Mouse (Mus musculus): ENCODE data around the gene Atcay. TPM values are rescaled to one million over a fixed set of nuclear protein-coding genes. Genes with fewer than 3 reads are reported as not detected.

The Atcay gene
- polyA plus RNA-seq, 1 experiment: 0.10 TPM

Other genes with a start within 250 kb of the Atcay start
- gene Gng7, start 215.9 kb downstream of the Atcay start, polyA plus RNA-seq (2012; rRNA removed): 4.2 and 5.4 TPM in 2 replicates
- gene Diras1, start 205.2 kb downstream of the Atcay start, polyA plus RNA-seq (2012; rRNA removed): 0.12 and 0.17 TPM in 2 replicates
- gene Slc39a3, start 193.4 kb downstream of the Atcay start, polyA plus RNA-seq (2012; rRNA removed): 25.3 and 29.3 TPM in 2 replicates
- 90.0 and 93.9 TPM in 2 replicates for gene Sgta, start 170.7 kb downstream of the Atcay start, polyA plus RNA-seq (2012; rRNA removed)
- gene Thop1, start 160.8 kb downstream of the Atcay start, polyA plus RNA-seq (2012; rRNA removed): 21.7 and 22.7 TPM in 2 replicates
- gene Creb3l3, start 132.0 kb downstream of the Atcay start, polyA plus RNA-seq (2012; rRNA removed): 1.1 and 1.2 TPM in 2 replicates
- 119 TPM in 2 replicates for gene Map2k2, start 124.9 kb downstream of the Atcay start, polyA plus RNA-seq (2012; rRNA removed)
- 30.0 and 39.0 TPM in 2 replicates for gene Zbtb7a, start 95.6 kb downstream of the Atcay start, polyA plus RNA-seq (2012; rRNA removed)
- 12.5 and 17.9 TPM in 2 replicates for gene Pias4, start 62.9 kb downstream of the Atcay start, polyA plus RNA-seq (2012; rRNA removed)
- gene Eef2, start 54.2 kb downstream of the Atcay start, polyA plus RNA-seq (2012; rRNA removed): 1,109 and 1,486 TPM in 2 replicates
- 58.2 and 61.1 TPM in 2 replicates for gene Dapk3, start 47.8 kb downstream of the Atcay start, polyA plus RNA-seq (2012; rRNA removed)
- gene 4930442H23Rik, start 47.0 kb downstream of the Atcay start, polyA plus RNA-seq (2012; rRNA removed): not detected in 2 replicates
- gene Nmrk2, start 28.8 kb downstream of the Atcay start, polyA plus RNA-seq (2012; rRNA removed): not detected in 2 replicates
- 29.3 and 34.4 TPM in 2 replicates for gene Zfr2, start 2.3 kb upstream of the Atcay start, polyA plus RNA-seq (2012; rRNA removed)
- 2.2 and 2.6 TPM in 2 replicates for gene Matk, start 22.1 kb upstream of the Atcay start, polyA plus RNA-seq (2012; rRNA removed)
- gene Mrpl54, start 36.1 kb upstream of the Atcay start, polyA plus RNA-seq (2012; rRNA removed): 95.9 and 103 TPM in 2 replicates
- 45.9 and 48.3 TPM in 2 replicates for gene Apba3, start 36.1 kb upstream of the Atcay start, polyA plus RNA-seq (2012; rRNA removed)
- gene Tjp3, start 60.7 kb upstream of the Atcay start, polyA plus RNA-seq (2012; rRNA removed): 23.7 and 25.1 TPM in 2 replicates
- gene Pip5k1c, start 62.1 kb upstream of the Atcay start, polyA plus RNA-seq (2012; rRNA removed): 38.6 and 48.9 TPM in 2 replicates
- gene Cactin, start 90.3 kb upstream of the Atcay start, polyA plus RNA-seq (2012; rRNA removed): 27.7 and 29.5 TPM in 2 replicates
- gene Tbxa2r, start 97.9 kb upstream of the Atcay start, polyA plus RNA-seq (2012; rRNA removed): 9.3 and 11.6 TPM in 2 replicates
- 3.2 and 6.5 TPM in 2 replicates for gene Gipc3, start 112.4 kb upstream of the Atcay start, polyA plus RNA-seq (2012; rRNA removed)
- 82.9 and 91.7 TPM in 2 replicates for gene Hmg20b, start 119.6 kb upstream of the Atcay start, polyA plus RNA-seq (2012; rRNA removed)
- 12.1 and 12.4 TPM in 2 replicates for gene Mfsd12, start 126.7 kb upstream of the Atcay start, polyA plus RNA-seq (2012; rRNA removed)
- gene 4930404N11Rik, start 135.0 kb upstream of the Atcay start, polyA plus RNA-seq (2012; rRNA removed): 1.9 and 2.1 TPM in 2 replicates
- gene Fzr1, start 147.7 kb upstream of the Atcay start, polyA plus RNA-seq (2012; rRNA removed): 34.1 and 34.4 TPM in 2 replicates
- 42.9 and 47.4 TPM in 2 replicates for gene Dohh, start 153.6 kb upstream of the Atcay start, polyA plus RNA-seq (2012; rRNA removed)
- 3.6 and 3.8 TPM in 2 replicates for gene Gm48551, start 153.6 kb upstream of the Atcay start, polyA plus RNA-seq (2012; rRNA removed)
- 2.7 and 3.6 TPM in 2 replicates for gene Gm48552, start 158.2 kb upstream of the Atcay start, polyA plus RNA-seq (2012; rRNA removed)
- gene Smim24, start 162.2 kb upstream of the Atcay start, polyA plus RNA-seq (2012; rRNA removed): 5.0 and 6.9 TPM in 2 replicates
- 28.4 and 67.0 TPM in 2 replicates for gene Nfic, start 224.8 kb upstream of the Atcay start, polyA plus RNA-seq (2012; rRNA removed)